ENCODE assay signal across 11 mouse cellular contexts in genomic region chrX:73573942-73574604, GRCm38 (mm10).
A peak's percentile ranks its signal among the peaks of the same experiment; 100 is the strongest.
DNase-seq lines count a peak whose midpoint lies in the region; ATAC-seq and TF ChIP-seq lines count a peak whose summit lies in the region.
"Had no signal": no experiment of that assay in that cellular context is flagged by ENCODE, and none has a peak within 500 bp of the region (broad histone marks: within the 10 kb centered on the region; RNA-seq: fewer than 3 reads in every experiment).

No protein-coding gene starts in this region.

- H3K4me1 ChIP-seq in kidney, postnatal 0 days (replicated peaks; ENCODE audit: insufficient read depth, low read length) = no peaks in the 10 kb centered on the region
- H3K4me1 ChIP-seq in MEL (ENCODE audit: control insufficient read depth in 1 of 2, insufficient read depth in 2 of 2, low read length in 2 of 2) = peaks cover 3 to 28% of the 10 kb centered on the region in 2 experiments
- H3K4me1 ChIP-seq in embryonic facial prominence, embryonic 10.5 days = no peaks in the 10 kb centered on the region
- H3K4me1 ChIP-seq: embryonic facial prominence, embryonic 12.5 days; lung, embryonic 15.5 days had no signal

- no peak for TF ChIP-seq EP300 in MEL (IDR thresholded peaks at IDR 0.05; ENCODE audit: low read depth in 1 of 2, low read length in 2 of 2)

- TF ChIP-seq CTCF in kidney, postnatal 0 days (IDR thresholded peaks at IDR 0.05; ENCODE audit: low read depth) = peak; percentile 60
- peak in 2 of 3 experiments; percentile 20 to 21; a peak in 2 of 6 replicates for TF ChIP-seq CTCF in MEL (IDR thresholded peaks at IDR 0.05 in 2 of 3, conservative IDR thresholded peaks at IDR 0.05 in 1 of 3; ENCODE audit: control insufficient read depth in 1 of 3, insufficient read depth in 1 of 3, low read depth in 2 of 3, low read length in 3 of 3, poor library complexity in 1 of 3, severe bottlenecking in 1 of 3)

- no peaks in the 10 kb centered on the region for H3K9me3 ChIP-seq in kidney, postnatal 0 days (replicated peaks; ENCODE audit: low read length)
- H3K9me3 ChIP-seq in MEL (replicated peaks; ENCODE audit: insufficient read depth, low read length) = no peaks in the 10 kb centered on the region
- no peaks in the 10 kb centered on the region for H3K9me3 ChIP-seq in embryonic facial prominence, embryonic 10.5 days
- H3K9me3 ChIP-seq: embryonic facial prominence, embryonic 12.5 days; lung, embryonic 15.5 days had no signal

- no peak for TF ChIP-seq RAD21 in MEL (IDR thresholded peaks at IDR 0.05; ENCODE audit: low read depth, low read length)

- no peak for TF ChIP-seq POLR2A in MEL (IDR thresholded peaks at IDR 0.05; ENCODE audit: control insufficient read depth in 1 of 2, insufficient read depth in 1 of 2, low read depth in 1 of 2, low read length in 2 of 2, poor library complexity in 1 of 2)

- WGBS in kidney, postnatal 0 days = 86% methylated on average over 5 of the region's 5 CpGs
- 91% methylated on average over 5 of the region's 5 CpGs for WGBS in embryonic facial prominence, embryonic 10.5 days

- no peaks in the 10 kb centered on the region for H3K36me3 ChIP-seq in kidney, postnatal 0 days (ENCODE audit: insufficient read depth, low read length)
- peaks cover 0 to 27% of the 10 kb centered on the region in 2 experiments; a peak in 2 of 4 replicates for H3K36me3 ChIP-seq in MEL (ENCODE audit: control insufficient read depth in 1 of 2, insufficient read depth in 2 of 2, low read length in 2 of 2)
- no peaks in the 10 kb centered on the region for H3K36me3 ChIP-seq in embryonic facial prominence, embryonic 10.5 days (replicated peaks)
- H3K36me3 ChIP-seq: embryonic facial prominence, embryonic 12.5 days; lung, embryonic 15.5 days had no signal

- H3K79me2 ChIP-seq in MEL (ENCODE audit: control insufficient read depth, insufficient read depth, low read length, poor library complexity) = no peaks in the 10 kb centered on the region

- no peak overlapping the region for H3K9ac ChIP-seq in kidney, postnatal 0 days (ENCODE audit: low read depth, low read length)
- H3K9ac ChIP-seq in MEL (ENCODE audit: control insufficient read depth, low read depth, low read length, poor library complexity, severe bottlenecking) = no peak overlapping the region
- H3K9ac ChIP-seq: embryonic facial prominence, embryonic 12.5 days; lung, embryonic 15.5 days had no signal

- H3K4me3 ChIP-seq in kidney, postnatal 0 days (replicated peaks; ENCODE audit: low read depth, low read length) = no peak overlapping the region
- H3K4me3 ChIP-seq in MEL (ENCODE audit: control insufficient read depth in 1 of 2, insufficient read depth in 1 of 2, low read depth in 2 of 2, low read length in 2 of 2) = no peak overlapping the region
- no peak overlapping the region for H3K4me3 ChIP-seq in embryonic facial prominence, embryonic 10.5 days
- H3K4me3 ChIP-seq: embryonic facial prominence, embryonic 12.5 days; lung, embryonic 15.5 days had no signal

- H3K4me2 ChIP-seq in kidney, postnatal 0 days (ENCODE audit: low read length) = no peak overlapping the region
- H3K4me2 ChIP-seq: embryonic facial prominence, embryonic 12.5 days; lung, embryonic 15.5 days had no signal

- no peaks in the 10 kb centered on the region for H3K27me3 ChIP-seq in kidney, postnatal 0 days (ENCODE audit: insufficient read depth, low read length)
- no peaks in the 10 kb centered on the region for H3K27me3 ChIP-seq in MEL (ENCODE audit: control insufficient read depth in 1 of 2, insufficient read depth in 2 of 2, low read length in 2 of 2)
- peaks cover 64% of the 10 kb centered on the region for H3K27me3 ChIP-seq in embryonic facial prominence, embryonic 10.5 days (replicated peaks; ENCODE audit: low read depth, poor library complexity, severe bottlenecking)
- H3K27me3 ChIP-seq: embryonic facial prominence, embryonic 12.5 days; lung, embryonic 15.5 days had no signal

- no peak overlapping the region for H3K27ac ChIP-seq in kidney, postnatal 0 days
- no peak overlapping the region for H3K27ac ChIP-seq in MEL (ENCODE audit: control insufficient read depth, low read depth, low read length)
- H3K27ac ChIP-seq in embryonic facial prominence, embryonic 10.5 days (replicated peaks) = no peak overlapping the region
- H3K27ac ChIP-seq: embryonic facial prominence, embryonic 12.5 days; lung, embryonic 15.5 days had no signal

- DNase-seq in kidney, postnatal 0 days (ENCODE audit: low spot score) = no peak
- DNase-seq in kidney, adult 9 months = no peak
- DNase-seq in MEL (ENCODE audit: low read depth, low spot score) = peak; percentile 12
- peak; percentile 12 for DNase-seq in embryonic facial prominence, embryonic 10.5 days (ENCODE audit: low spot score)
- peak; percentile 25 for DNase-seq in naive thymus-derived CD4-positive, alpha-beta T cell, adult 2 months (ENCODE audit: low read depth)
- DNase-seq in neural tube, embryonic 10.5 days (ENCODE audit: extremely low spot score, low spot score) = no peak
- DNase-seq in heart, adult 9 months (ENCODE audit: low spot score in 2 of 2) = no peak
- DNase-seq in gastrocnemius, postnatal 25 days = no peak
- DNase-seq: gastrocnemius, postnatal 36 days had no signal

- no peak for ATAC-seq in kidney, postnatal 0 days (replicated peaks; ENCODE audit: low FRiP score, low read depth)

TF ChIP-seq in MEL, 35 proteins besides CTCF, POLR2A, EP300 and RAD21:
- TF ChIP-seq POLR2AphosphoS5 (IDR thresholded peaks at IDR 0.05; ENCODE audit: borderline replicate concordance, low read depth, low read length) (no peak), ZMIZ1 (IDR thresholded peaks at IDR 0.05; ENCODE audit: low read depth, low read length) (no peak), POLR2AphosphoS2 (IDR thresholded peaks at IDR 0.05; ENCODE audit: low read length) (no peak), GATA1 (IDR thresholded peaks at IDR 0.05; ENCODE audit: low read depth, low read length) (no peak), JUND (IDR thresholded peaks at IDR 0.05; ENCODE audit: low read depth, low read length) (no peak), TAL1 (IDR thresholded peaks at IDR 0.05; ENCODE audit: low read length) (no peak), MEF2A (IDR thresholded peaks at IDR 0.05; ENCODE audit: extremely low read depth, insufficient replicate concordance, low read depth, low read length, poor library complexity, severe bottlenecking) (no peak), CHD2 (IDR thresholded peaks at IDR 0.05; ENCODE audit: low read length) (no peak), RCOR1 (IDR thresholded peaks at IDR 0.05; ENCODE audit: low read depth, low read length) (no peak), ETS1 (IDR thresholded peaks at IDR 0.05; ENCODE audit: low read depth, low read length) (no peak), UBTF (IDR thresholded peaks at IDR 0.05; ENCODE audit: borderline replicate concordance, insufficient read depth, low read depth, low read length) (no peak), MAZ (IDR thresholded peaks at IDR 0.05; ENCODE audit: low read depth, low read length) (no peak), NRF1 (IDR thresholded peaks at IDR 0.05; ENCODE audit: insufficient read depth, low read depth, low read length, poor library complexity, severe bottlenecking) (no peak), ZNF384 (IDR thresholded peaks at IDR 0.05; ENCODE audit: low read depth, low read length) (no peak), GABPA (IDR thresholded peaks at IDR 0.05; ENCODE audit: low read depth, low read length) (no peak)

Comparison
In these comparisons a context has a peak if more than half of its experiments do, and no peak if none do; other contexts are left out.
1. DNase-seq: peak in MEL (single experiment), embryonic facial prominence, embryonic 10.5 days (single experiment) and naive thymus-derived CD4-positive, alpha-beta T cell, adult 2 months (single experiment); none in kidney, postnatal 0 days (single experiment), kidney, adult 9 months (single experiment), neural tube, embryonic 10.5 days (single experiment), heart, adult 9 months (0 of 2) and gastrocnemius, postnatal 25 days (single experiment).